Mouse (Mus musculus) cortical plate, adult 2 months (tissue): Measurements from ENCODE around the gene Cacng8. TPM values are rescaled to one million over a fixed set of nuclear protein-coding genes. Genes with fewer than 3 reads are reported as not detected.

ENCODE experiments used
- H3K27ac ChIP-seq: fragments of 200-500 bp; 2 replicates; pipeline ENCODE4 v1.5.1; 2012; ENCODE audit warnings: low read length, control low read depth, inconsistent platforms; ENCODE audit not compliant: insufficient read depth
- H3K4me1 ChIP-seq: fragments of 200-500 bp; 2 replicates; pipeline ENCODE4 v1.6.1; 2011; ENCODE audit warnings: low read length; ENCODE audit not compliant: control insufficient read depth, insufficient read depth
- H3K4me3 ChIP-seq: fragments of 200-500 bp; 2 replicates; pipeline ENCODE4 v1.5.1; 2011; ENCODE audit warnings: mild to moderate bottlenecking, low read length, control low read depth; ENCODE audit not compliant: insufficient read depth
- CTCF ChIP-seq: fragments of 200-500 bp; IDR thresholded peaks from 2 replicates; pipeline ENCODE4 v1.5.1; 2011; ENCODE audit warnings: mild to moderate bottlenecking, control low read depth, low read length; ENCODE audit not compliant: insufficient read depth; ENCODE audit errors: extremely low read depth
- POLR2A ChIP-seq: fragments of 200-500 bp; IDR thresholded peaks from 2 replicates; pipeline ENCODE4 v1.6.1; 2011; ENCODE audit warnings: mild to moderate bottlenecking, low read length, control low read depth; ENCODE audit not compliant: insufficient read depth; ENCODE audit errors: extremely low read depth
- polyA plus RNA-seq: library from polyadenylated mRNA; depleted of rRNA; stranded (reverse); fragments of >200 nt; gene quantifications from 2 replicates; pipeline ENCODE4 v1.2.3, GENCODE M21; 2012

Cacng8 gene
- polyA plus RNA-seq, 1 experiment = 50.3 TPM

- Histone ChIP-seq H3K27ac (no peak overlapping the region), H3K4me3 (no peak overlapping the region), H3K4me1 (no peaks in the 10 kb centered on the region; the same call in 1 of the 2 replicates)
- TF ChIP-seq POLR2A = no peak
- no peak for TF ChIP-seq CTCF
Measured at GRCm38 (mm10) chr7:3399937-3400336, 9.5 kb downstream of the Cacng8 start.

GRCm38 (mm10) chr7:3409729-3410520 is 19.4 kb downstream of the Cacng8 start:
- TF ChIP-seq CTCF = no peak
- no peak for TF ChIP-seq POLR2A
- Histone ChIP-seq H3K27ac (no peak overlapping the region), H3K4me3 (no peak overlapping the region), H3K4me1 (no peaks in the 10 kb centered on the region)

GRCm38 (mm10) chr7:3411160-3411941 is 20.9 kb downstream of the Cacng8 start:
- Histone ChIP-seq H3K4me1 (no peaks in the 10 kb centered on the region), H3K27ac (no peak overlapping the region), H3K4me3 (peak overlapping the region; percentile 30)
- TF ChIP-seq POLR2A (0 out of 2 replicates have a peak, but pooled peaks have one; percentile 14), CTCF (no peak)

- no peaks in the 10 kb centered on the region for H3K4me1 ChIP-seq
- H3K4me3 ChIP-seq = peak overlapping the region; percentile 10; the same call in 1 of the 2 replicates
- no peak overlapping the region for H3K27ac ChIP-seq
- no peak for TF ChIP-seq POLR2A
- TF ChIP-seq CTCF = 0 out of 2 replicates have a peak, but pooled peaks have one; percentile 9
Measured at GRCm38 (mm10) chr7:3412036-3412435, 21.6 kb downstream of the Cacng8 start.

- no peak for TF ChIP-seq POLR2A
- no peak for TF ChIP-seq CTCF
- Histone ChIP-seq H3K4me1 (no peaks in the 10 kb centered on the region), H3K27ac (no peak overlapping the region), H3K4me3 (no peak overlapping the region)
Measured at GRCm38 (mm10) chr7:3414888-3415287, 24.4 kb downstream of the Cacng8 start.

- H3K27ac ChIP-seq = no peak overlapping the region
- TF ChIP-seq POLR2A (no peak), CTCF (no peak)
Measured at GRCm38 (mm10) chr7:3415378-3415777, 24.9 kb downstream of the Cacng8 start.

GRCm38 (mm10) chr7:3419941-3420340 is 29.5 kb downstream of the Cacng8 start:
- no peak for TF ChIP-seq CTCF
- TF ChIP-seq POLR2A = no peak
- Histone ChIP-seq H3K4me3 (no peak overlapping the region), H3K4me1 (peaks cover 4% of the 10 kb centered on the region; the same call in 1 of the 2 replicates), H3K27ac (no peak overlapping the region)

More at GRCm38 (mm10) chr7:3415378-3415777, 24.9 kb downstream of the Cacng8 start:
- Histone ChIP-seq H3K4me1 (no peaks in the 10 kb centered on the region), H3K4me3 (no peak overlapping the region)

- TF ChIP-seq CTCF = no peak
- TF ChIP-seq POLR2A = no peak
- Histone ChIP-seq H3K27ac (no peak overlapping the region), H3K4me3 (no peak overlapping the region), H3K4me1 (peaks cover 4% of the 10 kb centered on the region; the same call in 1 of the 2 replicates)
Measured at GRCm38 (mm10) chr7:3420466-3420865, 30.0 kb downstream of the Cacng8 start.

GRCm38 (mm10) chr7:3421297-3421696 is 30.8 kb downstream of the Cacng8 start:
- TF ChIP-seq POLR2A (no peak), CTCF (no peak)
- H3K27ac ChIP-seq = no peak overlapping the region
- peaks cover 4% of the 10 kb centered on the region; the same call in 1 of the 2 replicates for H3K4me1 ChIP-seq
- no peak overlapping the region for H3K4me3 ChIP-seq
